In the genomic region with DNA sequence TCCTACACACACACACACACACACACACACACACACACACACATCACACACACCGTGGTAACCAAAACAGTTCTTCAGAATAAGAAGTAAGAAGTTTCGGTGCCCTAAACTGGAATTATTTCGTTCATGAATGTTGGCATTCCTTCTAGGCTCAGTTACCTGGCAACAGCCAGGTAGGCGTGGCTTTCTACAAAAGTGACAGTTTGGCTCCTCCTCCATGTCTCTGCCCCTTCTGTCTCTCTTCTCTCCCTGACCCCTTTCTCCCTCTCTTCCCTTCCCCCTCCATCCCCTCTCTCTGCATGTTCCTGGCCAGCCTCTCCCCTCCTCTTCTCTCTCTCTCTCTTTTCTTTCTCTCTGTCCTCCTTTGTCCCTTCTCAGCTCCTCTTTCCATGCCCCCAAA, we compare ENCODE assay signal across 8 mouse cellular contexts. TPM values are rescaled to one million over a fixed set of nuclear protein-coding genes. Genes with fewer than 3 reads are reported as not detected.
DNase-seq lines count a peak whose midpoint lies in the region; ATAC-seq and TF ChIP-seq lines count a peak whose summit lies in the region.

No protein-coding gene starts in this region.

- TF ChIP-seq CTCF in kidney, postnatal 0 days (IDR thresholded peaks at IDR 0.05; ENCODE audit: low read depth) = no peak

- intact Hi-C loops in heart, postnatal 14 days (cut with DNase I) = no loop called here

- no peak for DNase-seq in heart, postnatal 14 days
- no peak for DNase-seq in embryonic facial prominence, embryonic 11.5 days (ENCODE audit: low spot score)
- DNase-seq in kidney, postnatal 0 days (ENCODE audit: low spot score) = peak; percentile 55
- no peak for DNase-seq in right cerebral cortex, postnatal 10 days (ENCODE audit: low spot score in 2 of 2)
- DNase-seq in ovary, postnatal 10 days (ENCODE audit: low spot score) = no peak
- DNase-seq in urinary bladder, adult 18-20 months (ENCODE audit: low spot score in 2 of 2) = no peak

- peak overlapping the region; percentile 100 for H3K27ac ChIP-seq in heart, embryonic 13.5 days (replicated peaks)
- H3K27ac ChIP-seq in embryonic facial prominence, embryonic 11.5 days (replicated peaks; ENCODE audit: low read depth, low read length) = peak overlapping the region; percentile 87; the same call in 1 of the 2 replicates
- peak overlapping the region; percentile 96 for H3K27ac ChIP-seq in kidney, postnatal 0 days
- no peak overlapping the region for H3K27ac ChIP-seq in midbrain, embryonic 13.5 days

- no peaks in the 10 kb centered on the region for H3K9me3 ChIP-seq in heart, embryonic 13.5 days
- no peaks in the 10 kb centered on the region for H3K9me3 ChIP-seq in embryonic facial prominence, embryonic 11.5 days (replicated peaks; ENCODE audit: control insufficient read depth, low read length)
- no peaks in the 10 kb centered on the region for H3K9me3 ChIP-seq in kidney, postnatal 0 days (replicated peaks; ENCODE audit: low read length)
- no peaks in the 10 kb centered on the region for H3K9me3 ChIP-seq in midbrain, embryonic 13.5 days

- H3K27me3 ChIP-seq in heart, embryonic 13.5 days (replicated peaks) = peaks cover 5% of the 10 kb centered on the region
- H3K27me3 ChIP-seq in embryonic facial prominence, embryonic 11.5 days (ENCODE audit: control insufficient read depth, insufficient read depth, low read length) = no peaks in the 10 kb centered on the region
- H3K27me3 ChIP-seq in kidney, postnatal 0 days (ENCODE audit: insufficient read depth, low read length) = no peaks in the 10 kb centered on the region
- peaks cover 11% of the 10 kb centered on the region for H3K27me3 ChIP-seq in midbrain, embryonic 13.5 days

- no peak for ATAC-seq in heart, embryonic 13.5 days (ENCODE audit: extremely low read depth, insufficient number of reproducible peaks, low FRiP score, low TSS enrichment)
- ATAC-seq in embryonic facial prominence, embryonic 11.5 days (replicated peaks; ENCODE audit: insufficient number of reproducible peaks, low FRiP score, low TSS enrichment, low read depth) = no peak
- ATAC-seq in kidney, postnatal 0 days (replicated peaks; ENCODE audit: low FRiP score, low read depth) = no peak
- ATAC-seq in midbrain, embryonic 13.5 days = no peak

- WGBS in heart, embryonic 13.5 days = 46% methylated on average over 4 of the region's 4 CpGs
- WGBS in embryonic facial prominence, embryonic 11.5 days = 24% methylated on average over 4 of the region's 4 CpGs
- WGBS in kidney, postnatal 0 days = 49% methylated on average over 4 of the region's 4 CpGs
- WGBS in midbrain, embryonic 13.5 days = 16% methylated on average over 4 of the region's 4 CpGs

- H3K36me3 ChIP-seq in heart, embryonic 13.5 days = no peaks in the 10 kb centered on the region
- no peaks in the 10 kb centered on the region for H3K36me3 ChIP-seq in embryonic facial prominence, embryonic 11.5 days (replicated peaks; ENCODE audit: control insufficient read depth, insufficient read depth, low read depth, low read length)
- no peaks in the 10 kb centered on the region for H3K36me3 ChIP-seq in kidney, postnatal 0 days (ENCODE audit: insufficient read depth, low read length)
- no peaks in the 10 kb centered on the region for H3K36me3 ChIP-seq in midbrain, embryonic 13.5 days

- peaks cover 58% of the 10 kb centered on the region for H3K4me1 ChIP-seq in heart, embryonic 13.5 days
- H3K4me1 ChIP-seq in embryonic facial prominence, embryonic 11.5 days (ENCODE audit: control insufficient read depth, insufficient read depth, low read length) = peaks cover 2% of the 10 kb centered on the region; the same call in 1 of the 2 replicates
- H3K4me1 ChIP-seq in kidney, postnatal 0 days (replicated peaks; ENCODE audit: insufficient read depth, low read length) = peaks cover 16% of the 10 kb centered on the region
- peaks cover 39% of the 10 kb centered on the region for H3K4me1 ChIP-seq in midbrain, embryonic 13.5 days (replicated peaks)

- H3K9ac ChIP-seq in heart, embryonic 13.5 days = peak overlapping the region; percentile 94
- peak overlapping the region; percentile 26; the same call in 1 of the 2 replicates for H3K9ac ChIP-seq in embryonic facial prominence, embryonic 11.5 days (replicated peaks; ENCODE audit: low read length)
- 0 out of 2 replicates have a peak overlapping the region, but pooled peaks have one; percentile 32 for H3K9ac ChIP-seq in kidney, postnatal 0 days (ENCODE audit: low read depth, low read length)
- H3K9ac ChIP-seq in midbrain, embryonic 13.5 days (replicated peaks) = no peak overlapping the region

- peak overlapping the region; percentile 88 for H3K4me2 ChIP-seq in heart, embryonic 13.5 days
- peak overlapping the region; percentile 72 for H3K4me2 ChIP-seq in embryonic facial prominence, embryonic 11.5 days (ENCODE audit: low read depth, low read length)
- H3K4me2 ChIP-seq in kidney, postnatal 0 days (ENCODE audit: low read length) = peak overlapping the region; percentile 98
- H3K4me2 ChIP-seq in midbrain, embryonic 13.5 days (replicated peaks) = peak overlapping the region; percentile 88

- H3K4me3 ChIP-seq in heart, embryonic 13.5 days = peak overlapping the region; percentile 57
- no peak overlapping the region for H3K4me3 ChIP-seq in embryonic facial prominence, embryonic 11.5 days (ENCODE audit: low read depth, low read length)
- H3K4me3 ChIP-seq in kidney, postnatal 0 days (replicated peaks; ENCODE audit: low read depth, low read length) = peak overlapping the region; percentile 39; the same call in 1 of the 2 replicates
- no peak overlapping the region for H3K4me3 ChIP-seq in midbrain, embryonic 13.5 days (replicated peaks)

RNA-seq across cellular contexts. Expression of a gene that starts 11.9 kb away (rescaled TPM):
- 849 and 910 TPM in 2 replicates for polyA plus RNA-seq in heart, embryonic 13.5 days (2015; fragmentation: Nextera tagmentation; extraction: Ambion mirVana)
- total RNA-seq in heart, postnatal 14 days (2021) = 1,000 to 10,000 TPM; 2,748 to 2,964 TPM
- 1,068 and 1,141 TPM in 2 replicates for polyA plus RNA-seq in embryonic facial prominence, embryonic 11.5 days (2014; fragmentation: Nextera tagmentation; extraction: Ambion mirVana)
- 1,400 and 1,543 TPM in 2 replicates for polyA plus RNA-seq in kidney, postnatal 0 days (2015; fragmentation: Nextera tagmentation; extraction: Ambion mirVana)
- polyA plus RNA-seq in midbrain, embryonic 13.5 days (2015; fragmentation: Nextera tagmentation; extraction: Ambion mirVana) = 876 and 886 TPM in 2 replicates

RNA-seq across cellular contexts. Expression of a gene that starts 46.1 kb away (rescaled TPM):
- polyA plus RNA-seq in heart, embryonic 13.5 days (2015; fragmentation: Nextera tagmentation; extraction: Ambion mirVana) = 4.8 and 5.5 TPM in 2 replicates
- total RNA-seq in heart, postnatal 14 days (2021) = 10 to 100 TPM; 20.8 to 21.1 TPM
- 6.1 and 7.4 TPM in 2 replicates for polyA plus RNA-seq in embryonic facial prominence, embryonic 11.5 days (2014; fragmentation: Nextera tagmentation; extraction: Ambion mirVana)
- 22.7 and 24.3 TPM in 2 replicates for polyA plus RNA-seq in kidney, postnatal 0 days (2015; fragmentation: Nextera tagmentation; extraction: Ambion mirVana)
- 9.4 and 11.8 TPM in 2 replicates for polyA plus RNA-seq in midbrain, embryonic 13.5 days (2015; fragmentation: Nextera tagmentation; extraction: Ambion mirVana)

Comparison
In these comparisons a context has a peak if more than half of its experiments do, and no peak if none do; other contexts are left out.
1. H3K4me3 ChIP-seq: peak in heart, embryonic 13.5 days (single experiment) and kidney, postnatal 0 days (single experiment); none in embryonic facial prominence, embryonic 11.5 days (single experiment) and midbrain, embryonic 13.5 days (single experiment).
2. Peak in every context shown above with its lines, with median percentiles within 50 percentile points of each other: H3K4me2 ChIP-seq.